Mouse (Mus musculus): ENCODE measurements at regions not wholly inside any gene's neighbourhood (a gene's known extent, or its start where the extent isn't known, plus 50 kb on each side); places are given as distances from the start of the nearest gene placed in this dataset.

GRCm38 (mm10) chr9:101439856-101440255 lies 188.3 kb upstream of the Ppp2r3a start:
- DNase-seq: no peak

GRCm38 (mm10) chr9:101438564-101439180 lies 187.1 kb upstream of the Ppp2r3a start:
- no peak for DNase-seq

- DNase-seq: no peak
Measured at GRCm38 (mm10) chr9:101424974-101425670, 173.5 kb upstream of the Ppp2r3a start.

- no peak for DNase-seq
Measured at GRCm38 (mm10) chr9:101423041-101423440, 171.4 kb upstream of the Ppp2r3a start.

GRCm38 (mm10) chr9:101422006-101422405 lies 170.4 kb upstream of the Ppp2r3a start:
- no peak for DNase-seq

- DNase-seq: no peak
Measured at GRCm38 (mm10) chr9:101421136-101421535, 169.5 kb upstream of the Ppp2r3a start.

- DNase-seq: no peak
Measured at GRCm38 (mm10) chr9:101420181-101420580, 168.6 kb upstream of the Ppp2r3a start.

- DNase-seq: no peak
Measured at GRCm38 (mm10) chr9:101417660-101418059, 166.1 kb upstream of the Ppp2r3a start.

- no peak for DNase-seq
Measured at GRCm38 (mm10) chr9:101416321-101416720, 164.7 kb upstream of the Ppp2r3a start.

GRCm38 (mm10) chr9:101413071-101413633 lies 161.6 kb upstream of the Ppp2r3a start:
- DNase-seq: no peak

- DNase-seq: no peak
Measured at GRCm38 (mm10) chr9:101411951-101412350, 160.4 kb upstream of the Ppp2r3a start.

- no peak for DNase-seq
Measured at GRCm38 (mm10) chr9:101411532-101411880, 159.9 kb upstream of the Ppp2r3a start.

- DNase-seq: no peak
Measured at GRCm38 (mm10) chr9:101410783-101411531, 159.4 kb upstream of the Ppp2r3a start.

- DNase-seq: no peak
Measured at GRCm38 (mm10) chr9:101410348-101410747, 158.8 kb upstream of the Ppp2r3a start.

GRCm38 (mm10) chr9:101408116-101408515 lies 156.5 kb upstream of the Ppp2r3a start:
- DNase-seq: no peak

- no peak for DNase-seq
Measured at GRCm38 (mm10) chr9:101407141-101407540, 155.5 kb upstream of the Ppp2r3a start.

GRCm38 (mm10) chr9:101404441-101405081 lies 153.0 kb upstream of the Ppp2r3a start:
- DNase-seq: no peak

- no peak for DNase-seq
Measured at GRCm38 (mm10) chr9:101404034-101404433, 152.4 kb upstream of the Ppp2r3a start.

GRCm38 (mm10) chr9:101402544-101403194 lies 151.1 kb upstream of the Ppp2r3a start:
- DNase-seq: no peak

GRCm38 (mm10) chr9:101401416-101401815 lies 149.8 kb upstream of the Ppp2r3a start:
- DNase-seq: no peak

- DNase-seq: no peak
Measured at GRCm38 (mm10) chr9:101398858-101399257, 147.3 kb upstream of the Ppp2r3a start.

GRCm38 (mm10) chr9:101369380-101369779 lies 117.8 kb upstream of the Ppp2r3a start:
- no peak for DNase-seq

- no peak for DNase-seq
Measured at GRCm38 (mm10) chr9:101356607-101357006, 105.0 kb upstream of the Ppp2r3a start.
